ENCODE assay signal across 7 mouse cellular contexts in the genomic region with DNA sequence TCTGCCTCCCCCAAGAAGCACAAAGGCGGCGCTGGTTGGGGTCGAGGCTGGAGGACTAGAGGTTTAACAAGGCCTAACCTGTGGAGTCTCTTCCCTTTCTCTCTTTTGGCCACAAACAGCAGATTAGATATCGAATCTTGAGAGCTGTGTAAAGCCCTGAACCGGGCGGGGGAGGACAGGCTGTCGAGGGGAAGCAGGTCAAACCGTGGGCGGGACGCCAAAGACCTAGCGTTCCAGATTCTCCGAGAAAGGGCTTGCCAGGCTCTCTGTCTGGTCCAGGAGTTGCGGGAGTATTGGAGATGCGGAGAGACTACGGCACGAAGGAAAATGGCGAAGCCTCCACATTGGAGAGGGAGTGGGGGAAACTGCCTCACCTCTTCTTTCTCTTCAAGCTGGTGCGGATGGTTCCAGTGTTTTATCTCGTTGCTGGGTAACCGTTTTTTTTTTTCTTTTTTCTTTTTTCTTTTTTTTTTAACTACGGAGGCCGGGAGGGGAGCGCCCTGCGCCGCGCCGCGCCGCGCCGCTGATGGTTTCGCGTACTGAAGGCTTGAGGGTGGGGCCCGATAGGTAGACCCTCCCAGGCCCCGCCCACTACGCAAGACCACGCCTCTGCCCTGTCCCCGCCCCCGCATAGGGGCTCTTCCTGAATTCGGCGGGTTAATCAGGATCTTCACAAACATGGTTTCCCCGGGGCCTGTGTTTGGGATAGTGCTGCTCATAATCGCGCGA. TPM values are rescaled to one million over a fixed set of nuclear protein-coding genes. Genes with fewer than 3 reads are reported as not detected.
A peak's percentile ranks its signal among the peaks of the same experiment; 100 is the strongest.
DNase-seq lines count a peak whose midpoint lies in the region; ATAC-seq lines count a peak whose summit lies in the region.

A gene (minus strand): TSS at position 541 of the 729 bp plus-strand sequence.

- H3K4me2 ChIP-seq in embryonic facial prominence, embryonic 12.5 days (replicated peaks), result peak within 1 kb of the TSS; percentile 71
- H3K4me2 ChIP-seq in limb, embryonic 11.5 days (ENCODE audit: low read depth, severe bottlenecking), result peak within 1 kb of the TSS; percentile 73
- peak within 1 kb of the TSS; percentile 60 for H3K4me2 ChIP-seq in midbrain, embryonic 14.5 days (ENCODE audit: low read length)

- under 1% methylated on average over 45 of the region's 45 CpGs for WGBS in embryonic facial prominence, embryonic 12.5 days
- WGBS in limb, embryonic 11.5 days, result under 1% methylated on average over 44 of the region's 45 CpGs
- under 1% methylated on average over 45 of the region's 45 CpGs for WGBS in midbrain, embryonic 14.5 days

- no peaks in the 10 kb centered on the region for H3K4me1 ChIP-seq in embryonic facial prominence, embryonic 12.5 days
- H3K4me1 ChIP-seq in limb, embryonic 11.5 days (ENCODE audit: control insufficient read depth, insufficient read depth, low read length), result no peaks in the 10 kb centered on the region
- H3K4me1 ChIP-seq in midbrain, embryonic 14.5 days (ENCODE audit: control insufficient read depth, insufficient read depth, low read length), result peaks cover 6% of the 10 kb centered on the region

- no peaks in the 10 kb centered on the region for H3K36me3 ChIP-seq in embryonic facial prominence, embryonic 12.5 days
- no peaks in the 10 kb centered on the region for H3K36me3 ChIP-seq in limb, embryonic 11.5 days (ENCODE audit: control insufficient read depth, insufficient read depth, low read length)
- no peaks in the 10 kb centered on the region for H3K36me3 ChIP-seq in midbrain, embryonic 14.5 days (ENCODE audit: control insufficient read depth, insufficient read depth, low read length)

- peak within 1 kb of the TSS; percentile 50; the same call in 1 of the 2 replicates for H3K27ac ChIP-seq in embryonic facial prominence, embryonic 12.5 days
- H3K27ac ChIP-seq in limb, embryonic 11.5 days (replicated peaks; ENCODE audit: low read depth, low read length), result no peak within 1 kb of the TSS
- H3K27ac ChIP-seq in midbrain, embryonic 14.5 days (replicated peaks; ENCODE audit: low read depth, low read length), result peak within 1 kb of the TSS; percentile 83

- H3K4me3 ChIP-seq in embryonic facial prominence, embryonic 12.5 days, result peak within 1 kb of the TSS; percentile 65
- H3K4me3 ChIP-seq in limb, embryonic 11.5 days (ENCODE audit: low read depth, low read length), result peak within 1 kb of the TSS; percentile 60
- H3K4me3 ChIP-seq in midbrain, embryonic 14.5 days (replicated peaks; ENCODE audit: low read depth, low read length), result peak within 1 kb of the TSS; percentile 57

- H3K9me3 ChIP-seq in embryonic facial prominence, embryonic 12.5 days, result no peaks in the 10 kb centered on the region
- H3K9me3 ChIP-seq in limb, embryonic 11.5 days (ENCODE audit: control insufficient read depth, low read length), result no peaks in the 10 kb centered on the region
- H3K9me3 ChIP-seq in midbrain, embryonic 14.5 days (ENCODE audit: control insufficient read depth, low read length), result no peaks in the 10 kb centered on the region

- DNase-seq in adrenal gland, postnatal 25 days, result peak; percentile 91
- DNase-seq in heart, adult 11 months, result peak; percentile 99
- DNase-seq in kidney, adult 18-20 months, result peak; percentile 91
- peak; percentile 94 for DNase-seq in limb, embryonic 11.5 days (ENCODE audit: low spot score)
- peak; percentile 94 for DNase-seq in midbrain, embryonic 14.5 days
- peak; percentile 86 to 91 for DNase-seq in spleen, adult 18-20 months

- peak within 1 kb of the TSS; percentile 78 for H3K9ac ChIP-seq in embryonic facial prominence, embryonic 12.5 days
- peak within 1 kb of the TSS; percentile 78 for H3K9ac ChIP-seq in limb, embryonic 11.5 days (ENCODE audit: low read length)
- H3K9ac ChIP-seq in midbrain, embryonic 14.5 days (replicated peaks; ENCODE audit: low read length), result peak within 1 kb of the TSS; percentile 79

- H3K27me3 ChIP-seq in embryonic facial prominence, embryonic 12.5 days, result no peaks in the 10 kb centered on the region
- no peaks in the 10 kb centered on the region for H3K27me3 ChIP-seq in limb, embryonic 11.5 days (ENCODE audit: control insufficient read depth, insufficient read depth, low read length)
- H3K27me3 ChIP-seq in midbrain, embryonic 14.5 days (ENCODE audit: control insufficient read depth, insufficient read depth, low read length), result no peaks in the 10 kb centered on the region

- ATAC-seq in embryonic facial prominence, embryonic 12.5 days (ENCODE audit: insufficient number of reproducible peaks, insufficient read depth, low FRiP score, low TSS enrichment), result peak; percentile 91
- ATAC-seq in limb, embryonic 11.5 days (ENCODE audit: insufficient number of reproducible peaks, low FRiP score, low TSS enrichment, low read depth), result peak; percentile 94
- ATAC-seq in midbrain, embryonic 14.5 days (ENCODE audit: low FRiP score, low TSS enrichment), result peak; percentile 95

RNA-seq across cellular contexts. Expression of the gene that starts here (rescaled TPM):
- 4.2 and 4.8 TPM in 2 replicates for total RNA-seq in adrenal gland, postnatal 25 days (2021)
- polyA plus RNA-seq in embryonic facial prominence, embryonic 12.5 days (2016; fragmentation: Nextera tagmentation; extraction: Ambion mirVana), result 8.3 and 10.0 TPM in 2 replicates
- 5.4 and 7.2 TPM in 2 replicates for polyA plus RNA-seq in limb, embryonic 11.5 days (2014; fragmentation: Nextera tagmentation; extraction: Ambion mirVana)
- 7.5 and 9.5 TPM in 2 replicates for polyA plus RNA-seq in midbrain, embryonic 14.5 days (2014; fragmentation: Nextera tagmentation; extraction: Ambion mirVana)
